Mouse (Mus musculus): ENCODE results near the gene Col12a1.

The Col12a1 gene

DNA sequence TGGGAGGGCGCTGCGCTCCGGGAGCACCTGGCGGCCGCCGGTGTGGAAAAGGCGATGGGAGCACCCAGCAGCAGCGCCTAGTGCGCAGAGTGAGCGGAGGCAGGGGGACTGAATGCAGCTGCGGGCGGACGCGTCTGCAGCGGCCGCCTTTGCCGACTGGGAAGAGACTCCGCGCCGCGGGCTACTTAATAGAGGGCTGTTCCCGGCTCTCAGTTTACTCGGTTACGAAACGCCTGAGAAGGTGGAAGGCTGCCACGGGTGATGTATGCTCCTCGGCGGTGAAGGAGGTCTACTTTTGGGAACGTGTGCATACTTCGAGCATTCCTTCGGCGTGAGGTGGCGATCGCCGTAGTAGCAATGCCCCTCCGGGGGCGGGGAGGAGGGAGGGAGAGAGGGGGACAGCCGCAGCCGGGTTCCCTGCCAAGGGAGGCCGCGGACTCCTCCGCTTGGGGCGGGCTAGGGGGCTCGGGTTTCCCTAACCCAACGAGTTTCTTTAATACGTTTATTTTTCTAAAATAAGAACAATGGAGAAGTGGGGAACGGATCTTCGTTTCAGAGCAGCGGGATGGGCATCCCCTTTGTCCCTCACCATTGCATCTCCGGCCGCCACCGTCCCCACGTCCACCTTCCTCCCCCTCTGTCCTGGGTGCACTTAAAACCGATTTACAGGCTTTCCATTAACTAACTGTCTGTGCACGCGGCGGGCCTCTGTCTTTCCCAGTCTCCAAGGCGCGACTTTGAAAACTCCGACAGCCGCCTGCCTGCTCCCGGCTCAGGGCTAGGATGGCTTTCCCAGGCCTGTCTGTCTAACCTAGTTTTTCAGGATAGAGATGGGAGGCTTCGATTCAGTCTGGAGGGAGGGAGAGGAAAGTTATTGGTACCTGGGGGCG lies at the start of gene Col12a1:
Col12a1 (minus strand) TSS at position 351 of the 890 bp plus-strand sequence.
- DNase-seq (ENCODE audit: low spot score in 2 of 2), result peak; percentile 26 to 31

DNA sequence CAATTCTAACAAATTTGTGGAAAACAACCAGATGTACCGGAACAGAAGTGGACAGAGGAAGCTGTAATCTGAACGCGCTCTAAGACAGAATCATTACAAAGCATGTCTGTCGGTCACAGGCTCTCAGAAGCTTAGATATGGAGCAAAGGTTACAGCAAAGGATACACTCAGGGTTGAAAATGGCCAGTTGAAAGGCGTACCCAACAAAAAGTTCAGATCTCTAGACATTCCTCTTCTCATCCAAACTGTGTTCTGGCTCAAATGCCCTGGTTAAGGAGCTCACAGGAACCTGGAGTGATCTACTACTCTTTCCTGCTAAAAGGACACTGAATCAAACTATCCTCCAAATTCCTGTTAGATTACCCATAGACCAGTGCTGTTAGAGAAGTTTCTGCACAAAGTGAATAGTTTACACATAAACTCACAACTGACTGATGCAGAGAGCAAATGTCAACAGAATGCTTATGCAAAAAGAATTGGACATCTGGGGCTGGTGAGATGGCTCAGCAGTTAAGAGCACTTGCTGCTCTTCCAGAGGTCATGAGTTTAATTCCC lies 48.4 kb upstream of the Col12a1 start:
- DNase-seq (ENCODE audit: low spot score in 2 of 2), result no peak

DNA sequence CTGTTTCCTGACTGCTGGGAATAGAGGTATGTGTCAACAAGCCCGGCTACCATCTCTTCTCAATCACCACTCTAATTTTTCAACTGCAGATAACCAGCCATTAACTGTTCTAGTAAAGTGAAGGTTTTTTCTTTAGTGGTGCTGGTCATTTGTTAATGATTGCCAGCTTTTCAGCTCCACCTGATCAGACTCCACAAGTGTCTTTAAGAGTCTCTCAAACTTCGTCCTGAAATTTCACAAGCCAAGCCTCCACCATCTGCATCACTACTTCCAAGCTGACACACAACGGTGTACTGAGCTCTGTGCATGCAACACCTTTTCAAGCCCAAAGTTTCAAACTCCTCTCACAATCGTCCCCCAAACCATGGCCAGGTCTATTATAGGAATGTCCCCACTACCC lies 46.7 kb upstream of the Col12a1 start:
- no peak for DNase-seq (ENCODE audit: low spot score in 2 of 2)

DNA sequence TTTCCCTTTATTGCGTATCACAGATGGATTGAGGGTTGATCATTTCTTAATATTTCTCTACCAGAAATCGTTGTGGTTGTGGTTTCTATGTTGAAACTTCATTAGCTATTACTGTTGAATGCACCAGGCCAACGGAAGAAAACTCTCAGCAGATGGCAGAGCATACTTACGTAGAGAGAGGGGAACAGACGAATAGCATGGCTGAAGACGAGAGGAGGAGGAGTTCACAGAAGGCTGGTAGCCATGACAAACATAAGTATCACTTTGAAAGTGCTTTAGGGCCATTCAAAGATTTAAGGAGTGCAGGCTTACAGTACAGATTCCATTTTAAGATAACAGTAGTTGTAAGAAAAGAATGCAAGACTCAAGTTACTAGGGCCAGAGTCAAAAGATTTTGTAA lies 43.9 kb upstream of the Col12a1 start:
- DNase-seq (ENCODE audit: low spot score in 2 of 2), result no peak

DNA sequence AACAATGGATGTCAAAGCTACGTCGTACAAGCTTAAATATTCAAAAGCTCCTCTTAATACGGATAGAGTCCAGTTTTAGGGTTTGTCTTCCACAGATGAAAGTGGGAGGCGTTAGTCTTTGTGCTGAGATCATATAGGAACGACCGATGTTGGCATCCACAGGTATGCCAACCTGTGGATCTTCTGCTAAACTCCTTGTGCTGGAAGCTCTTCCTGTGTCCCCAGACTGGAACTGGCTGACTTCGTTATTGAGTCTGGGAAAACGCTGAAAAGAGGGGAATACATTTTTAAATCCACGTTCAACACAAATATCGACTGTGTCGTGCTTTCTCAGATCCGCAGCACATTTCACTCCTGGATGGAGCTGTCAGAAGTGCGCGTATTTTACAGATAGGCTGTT lies 41.4 kb upstream of the Col12a1 start:
- peak in 1 of 2 experiments; percentile 17 for DNase-seq (ENCODE audit: low spot score in 2 of 2)

DNA sequence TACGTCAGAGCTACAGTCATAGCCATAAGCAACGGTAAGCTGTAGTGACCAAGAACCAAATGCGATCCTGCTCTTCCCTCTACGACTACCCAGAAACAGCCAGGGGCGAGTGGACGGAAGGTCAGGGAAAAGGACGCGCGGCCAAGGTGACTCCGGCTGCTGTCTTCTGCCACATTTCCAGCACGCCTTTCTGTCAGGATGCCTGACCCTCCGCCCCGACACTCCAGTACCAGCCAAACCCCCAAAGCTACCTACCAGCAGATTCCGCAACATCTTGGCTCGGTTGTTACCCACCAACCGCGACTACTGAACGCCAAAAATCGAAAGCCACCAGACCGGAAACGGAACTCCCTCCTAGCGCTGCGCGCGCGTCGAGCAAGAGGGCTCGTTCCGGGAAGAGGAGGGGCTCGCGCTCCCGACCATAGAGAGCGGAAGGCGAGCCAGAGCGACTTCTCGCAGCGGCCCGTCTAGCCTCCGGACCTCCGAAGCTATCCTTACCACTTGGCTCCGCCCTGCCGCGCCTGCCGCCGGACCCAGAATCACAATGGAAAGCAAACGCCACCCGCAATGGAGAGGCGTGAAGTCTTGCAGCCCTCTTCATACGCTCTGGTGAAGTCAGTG lies 40.9 kb upstream of the Col12a1 start, which contains the start of gene Cox7a2:
Cox7a2 (minus strand) TSS at position 494 of the 621 bp plus-strand sequence.
- peak; percentile 95 for DNase-seq (ENCODE audit: low spot score in 2 of 2)

DNA sequence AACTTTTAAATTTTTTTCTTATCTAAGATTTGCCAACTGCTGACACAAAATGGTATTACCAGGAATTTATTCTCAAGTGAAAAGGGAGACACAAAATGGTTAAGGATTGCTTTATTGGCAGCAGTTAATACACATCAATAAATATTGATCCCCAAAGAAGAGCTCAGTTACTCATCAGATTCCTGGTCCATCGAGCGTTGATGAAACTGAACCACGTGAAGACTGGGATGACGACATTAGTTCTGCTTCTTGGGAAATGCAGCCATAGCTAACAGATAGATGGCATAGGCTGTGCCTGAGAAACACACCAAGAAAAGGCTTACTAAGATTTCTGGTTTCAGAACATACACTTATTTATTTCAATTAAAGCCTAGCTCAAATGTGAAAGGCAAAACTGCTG lies 36.7 kb upstream of the Col12a1 start:
- DNase-seq (ENCODE audit: low spot score in 2 of 2), result no peak

DNA sequence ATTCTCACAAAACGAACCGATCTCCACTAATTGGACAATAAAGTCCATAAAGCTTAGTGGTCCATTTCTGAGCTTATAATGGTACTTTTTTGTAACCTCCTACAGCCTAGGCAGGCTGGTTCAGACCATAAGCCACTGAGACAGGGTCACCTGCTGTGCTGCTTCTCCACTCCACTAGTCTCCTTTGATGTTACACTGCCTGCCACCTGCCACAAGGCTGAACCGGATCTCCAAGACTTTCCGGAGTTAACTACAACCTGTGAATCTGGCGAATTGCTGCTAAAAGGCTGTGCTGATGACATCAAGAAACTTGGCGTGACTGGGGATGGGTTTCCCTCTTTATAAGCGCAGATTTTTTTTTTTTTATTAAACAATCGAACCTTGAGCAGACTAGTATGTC lies 33.2 kb upstream of the Col12a1 start:
- no peak for DNase-seq (ENCODE audit: low spot score in 2 of 2)

DNA sequence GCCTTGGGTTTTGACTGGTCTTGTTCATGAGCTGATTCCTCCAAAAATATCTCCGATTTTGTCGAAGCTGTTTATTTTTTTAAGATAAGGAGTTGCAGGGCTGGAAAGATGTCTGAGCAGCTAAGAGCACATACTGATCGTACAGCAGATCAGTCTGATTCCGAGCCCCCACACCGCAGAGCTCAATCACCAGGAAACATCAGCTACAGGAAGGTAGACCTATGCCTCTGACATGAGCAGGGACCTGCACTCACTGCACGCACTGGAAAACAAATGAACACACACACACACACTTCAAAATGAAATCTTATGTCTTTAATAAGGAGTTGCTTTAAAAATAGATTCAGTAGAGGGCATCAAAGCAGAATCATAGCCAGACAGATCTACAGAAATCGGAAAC lies 32.1 kb upstream of the Col12a1 start:
- peak in 1 of 2 experiments; percentile 5 for DNase-seq (ENCODE audit: low spot score in 2 of 2)

DNA sequence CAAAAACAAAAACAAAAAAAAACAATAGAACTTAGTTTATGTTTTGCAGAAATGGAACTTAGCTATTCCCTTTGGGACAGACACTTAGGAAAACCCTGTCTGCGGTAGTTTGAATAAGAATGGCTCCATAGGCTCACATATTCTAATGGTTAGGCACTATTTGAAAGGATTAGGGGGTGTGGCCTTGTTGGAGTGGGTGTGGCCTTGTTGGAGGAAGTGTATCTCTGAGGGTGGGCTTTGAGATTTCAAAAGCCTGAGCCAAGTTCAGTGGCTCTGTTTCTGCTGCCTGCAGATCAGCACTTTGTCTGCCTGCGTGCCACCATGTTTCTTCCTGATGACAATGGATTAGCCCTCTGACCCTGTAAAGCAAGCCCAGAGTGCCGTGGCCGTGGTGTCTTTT lies 26.4 kb upstream of the Col12a1 start:
- no peak for DNase-seq (ENCODE audit: low spot score in 2 of 2)

DNA sequence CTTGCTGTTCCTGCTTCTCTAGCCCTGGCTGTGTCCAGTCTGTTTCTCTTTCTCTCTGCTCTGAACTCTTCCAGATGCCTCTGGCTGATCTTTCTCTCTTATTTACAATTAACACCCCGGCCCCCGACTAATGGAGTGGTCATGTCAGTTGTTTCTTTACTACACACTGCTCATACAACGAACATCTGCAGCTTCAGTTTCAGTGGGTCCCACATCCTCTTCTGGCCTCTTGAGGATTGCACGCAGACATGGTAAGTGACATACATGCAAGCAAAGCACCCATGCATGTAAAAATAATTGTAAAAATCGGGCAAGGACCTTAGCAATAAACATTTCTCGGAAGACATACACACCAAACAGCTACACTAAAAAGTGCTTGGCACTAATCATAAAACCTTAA lies 17.0 kb upstream of the Col12a1 start:
- DNase-seq (ENCODE audit: low spot score in 2 of 2), result no peak

DNA sequence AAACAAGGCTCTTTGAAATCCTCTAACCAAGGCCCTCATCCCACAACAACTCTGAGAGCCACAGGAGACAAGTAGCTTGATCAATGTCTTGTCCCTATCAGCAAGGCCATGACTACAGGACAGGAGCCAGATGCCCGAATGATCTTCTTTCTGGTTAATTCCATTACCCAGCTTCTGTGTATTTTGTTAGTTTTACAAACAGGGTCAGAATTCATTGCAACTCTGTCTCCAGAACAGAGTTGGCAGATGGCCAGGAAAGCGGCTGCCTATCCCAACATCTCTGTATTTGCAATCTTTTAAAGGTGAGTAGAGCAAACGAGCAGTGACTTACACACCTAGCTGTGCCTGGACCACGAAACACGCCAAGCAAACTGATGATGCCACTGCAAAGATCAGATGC lies 11.7 kb upstream of the Col12a1 start:
- no peak for DNase-seq (ENCODE audit: low spot score in 2 of 2)

DNA sequence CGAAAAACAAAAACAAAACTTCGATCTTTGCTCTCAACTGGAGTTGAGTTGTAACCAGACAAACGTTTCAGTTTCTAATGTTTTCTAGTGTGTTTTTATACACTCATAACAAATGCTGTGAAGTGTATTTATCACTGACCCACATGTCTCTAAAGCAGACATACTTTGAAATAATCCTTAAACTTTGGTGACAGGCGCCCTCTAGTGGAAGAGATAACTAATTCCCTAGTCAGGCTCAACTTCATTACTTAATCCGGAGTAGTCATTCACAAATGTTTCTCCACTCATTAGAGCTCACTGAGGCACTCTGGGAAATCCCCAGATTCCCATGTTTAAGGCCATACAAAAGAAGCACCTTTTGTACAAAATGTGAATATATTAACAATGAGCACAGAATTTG lies 4.5 kb upstream of the Col12a1 start:
- peak in 1 of 2 experiments; percentile 46 for DNase-seq (ENCODE audit: low spot score in 2 of 2)

DNA sequence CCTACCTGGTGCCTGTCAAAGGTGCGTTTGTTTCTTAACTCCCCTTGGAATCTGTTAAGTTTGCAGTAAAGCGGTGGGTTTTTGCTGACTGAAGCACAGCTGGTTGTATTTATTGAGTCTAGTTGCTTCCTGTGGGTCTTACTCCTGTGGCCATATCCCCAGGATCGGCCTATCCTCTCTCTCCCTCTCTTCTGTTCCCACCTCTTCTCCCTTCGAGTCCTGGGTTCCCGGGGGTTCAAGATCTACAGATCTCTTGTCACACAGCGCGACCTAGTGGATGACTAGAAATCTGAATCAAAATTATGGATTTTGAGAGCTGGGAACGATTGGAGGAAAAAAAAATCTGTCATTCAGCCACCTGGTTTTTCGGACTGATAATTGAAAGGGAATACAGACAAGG lies 2.4 kb upstream of the Col12a1 start:
- DNase-seq (ENCODE audit: low spot score in 2 of 2), result peak; percentile 40 to 72

DNA sequence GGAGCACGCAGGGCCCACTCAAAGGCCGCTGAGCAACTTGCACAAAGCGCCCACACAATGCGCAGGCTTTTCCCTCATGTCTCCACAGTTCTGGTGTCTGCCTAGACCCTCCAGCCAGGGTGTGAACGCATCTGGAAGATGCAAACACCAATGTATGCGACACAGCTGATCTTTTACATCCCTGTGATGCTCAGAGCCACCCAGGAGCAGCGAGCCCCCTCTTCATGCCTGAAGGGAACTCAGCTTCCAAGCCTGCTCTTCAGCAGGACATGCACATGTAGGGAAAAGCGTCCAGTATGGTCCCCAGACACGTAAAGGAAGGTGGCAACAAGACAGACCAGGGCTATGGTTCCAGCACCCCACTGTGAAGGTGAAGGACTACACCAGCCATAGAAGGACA lies 1.5 kb upstream of the Col12a1 start:
- DNase-seq (ENCODE audit: low spot score in 2 of 2), result peak in 1 of 2 experiments; percentile 19

DNA sequence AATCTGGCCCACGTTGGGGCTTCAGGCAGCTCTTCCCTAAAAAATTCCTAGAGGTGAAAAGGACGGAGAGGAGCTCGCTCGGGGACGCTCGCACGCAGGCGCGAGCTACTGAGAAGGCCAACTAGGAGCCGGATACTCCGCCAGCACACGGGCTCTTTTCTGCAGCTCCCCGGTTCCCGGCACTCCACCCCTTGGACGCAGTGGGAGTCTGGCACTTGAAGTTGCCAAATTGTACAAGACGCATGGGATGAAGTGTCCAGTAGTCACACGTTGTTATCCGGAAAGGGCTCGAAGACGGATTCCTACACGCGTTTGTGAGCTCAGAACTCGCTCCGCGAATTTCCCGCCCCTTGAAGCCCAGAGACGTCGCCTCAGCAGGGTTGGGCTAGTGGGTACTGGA lies 820 bp upstream of the Col12a1 start:
- peak in 1 of 2 experiments; percentile 12 for DNase-seq (ENCODE audit: low spot score in 2 of 2)

DNA sequence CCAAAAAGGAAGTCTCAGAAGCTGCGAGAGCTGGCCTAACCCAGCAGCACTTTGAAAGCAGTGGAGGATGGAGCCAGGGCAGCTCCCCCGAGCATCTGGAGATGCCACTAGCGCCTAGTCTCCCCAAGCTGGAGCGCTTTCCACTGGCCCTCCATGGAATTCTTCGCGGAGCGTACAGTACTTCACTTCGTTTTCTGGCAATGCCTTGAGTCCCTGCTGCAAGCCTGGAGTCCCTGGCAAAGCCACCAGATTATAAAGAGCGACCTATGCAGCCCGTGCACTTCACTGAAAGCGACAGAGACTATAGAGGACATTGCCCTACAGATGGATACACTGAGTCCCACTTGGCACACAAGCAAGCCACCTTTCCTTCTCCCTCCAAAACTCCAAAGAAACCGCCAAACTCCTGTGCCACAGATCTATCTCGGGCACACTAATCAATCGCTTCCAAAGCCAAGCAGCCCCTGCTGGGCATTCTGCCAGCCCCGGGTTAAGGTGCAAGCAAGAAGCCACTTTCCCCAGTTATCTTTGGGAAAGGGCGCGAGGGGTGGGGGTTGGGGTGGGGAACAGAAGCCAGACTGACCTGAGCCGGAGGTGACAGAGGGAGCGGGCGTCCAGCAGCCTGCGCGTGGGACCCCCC lies 675 bp downstream of the Col12a1 start:
- DNase-seq (ENCODE audit: low spot score in 2 of 2), result peak; percentile 7 to 17

DNA sequence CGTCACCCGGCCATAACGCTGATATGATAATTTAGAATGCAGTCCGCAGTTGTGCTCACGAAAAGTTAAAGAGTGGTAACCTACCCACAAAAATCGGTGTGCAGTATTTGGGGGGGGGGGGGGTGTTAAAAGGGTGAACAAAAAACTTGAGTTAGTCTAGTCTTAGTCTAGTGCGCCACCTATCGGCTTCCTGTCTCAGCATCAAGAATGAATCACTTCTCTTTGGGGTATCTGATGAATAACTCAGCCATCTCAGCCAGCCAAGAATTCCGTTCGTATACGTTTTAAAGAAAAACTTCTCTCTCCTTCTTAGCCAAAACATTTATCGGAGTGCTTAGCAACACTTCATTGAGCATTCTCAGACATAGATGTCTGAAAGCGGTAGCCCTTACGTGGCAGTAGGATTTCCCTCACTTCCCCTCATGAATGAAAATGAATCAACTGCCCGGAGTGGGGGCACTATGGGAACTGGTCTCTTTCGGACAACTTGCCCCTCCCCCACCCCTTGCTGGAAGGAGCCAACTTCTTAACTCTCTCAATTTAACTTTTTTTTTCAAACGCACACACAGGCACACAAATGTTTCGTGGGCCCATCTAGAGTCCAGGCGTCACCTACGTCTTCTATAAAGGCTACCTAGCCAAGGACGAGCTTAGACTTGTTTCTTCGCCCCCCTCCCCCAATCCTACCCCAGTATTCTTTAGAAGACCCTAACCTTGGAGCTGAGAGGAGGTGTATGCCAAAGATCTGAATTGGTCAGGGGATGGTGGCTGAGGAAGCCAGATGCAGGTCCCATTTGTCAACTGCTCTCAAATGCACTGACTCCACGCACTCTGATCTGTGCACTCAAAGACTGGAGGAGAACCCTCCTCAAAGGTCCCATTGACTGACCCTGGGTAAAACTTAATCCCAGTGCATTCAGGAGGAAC lies 1.5 kb downstream of the Col12a1 start:
- DNase-seq (ENCODE audit: low spot score in 2 of 2), result peak; percentile 86 to 89

DNA sequence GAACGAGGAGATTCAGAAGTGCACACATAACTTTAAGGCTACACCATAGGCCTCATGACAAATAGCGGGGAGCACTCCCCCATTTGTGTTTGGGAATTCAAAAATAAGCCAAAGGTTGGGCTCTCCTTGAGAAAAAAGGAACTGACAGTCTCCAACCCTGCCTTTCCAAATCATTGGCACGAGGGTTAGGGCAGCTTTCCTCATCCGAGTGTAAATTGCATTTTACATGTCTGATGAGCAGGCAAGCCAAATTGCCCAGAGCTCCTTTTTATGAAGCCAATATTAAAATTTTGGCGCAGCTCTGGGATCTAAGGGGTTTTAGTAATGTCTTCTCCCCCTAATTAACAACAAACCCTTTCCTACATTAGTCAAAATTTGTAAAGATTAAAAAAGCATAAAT lies 2.1 kb downstream of the Col12a1 start:
- no peak for DNase-seq (ENCODE audit: low spot score in 2 of 2)

DNA sequence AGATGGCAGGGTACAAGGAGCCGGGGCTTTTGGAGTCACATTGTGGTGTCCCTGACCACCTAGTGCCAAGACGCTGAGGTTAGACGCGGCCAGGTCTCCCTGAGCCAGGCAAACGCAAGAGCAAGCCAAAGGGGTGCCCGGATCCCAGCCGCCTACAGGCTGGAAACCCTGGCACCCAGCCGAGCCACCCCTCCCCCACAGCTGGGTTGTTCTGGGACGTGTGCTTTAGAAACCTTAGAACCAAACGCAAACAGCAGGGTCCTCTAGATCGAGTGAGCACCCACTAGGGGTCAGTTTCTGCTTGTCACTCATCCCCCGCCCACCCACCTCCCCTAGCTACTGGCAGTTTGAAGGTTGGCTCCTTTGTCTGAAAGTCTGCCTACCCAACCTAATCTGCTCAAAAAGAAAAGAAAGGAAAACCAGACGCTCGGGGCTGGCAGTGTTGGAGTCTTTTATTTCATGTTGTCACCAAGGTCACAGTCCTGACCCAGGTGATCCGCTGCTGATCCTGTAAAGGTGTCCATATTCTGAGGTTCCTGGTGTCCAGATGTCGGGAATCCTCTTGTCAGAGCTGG lies 4.1 kb downstream of the Col12a1 start:
- peak; percentile 22 to 25 for DNase-seq (ENCODE audit: low spot score in 2 of 2)

Measured in right cerebral cortex, adult 2 months (tissue).